Mouse (Mus musculus) stomach, embryonic 16.5 days (tissue): ENCODE results near the gene Rps15a. TPM values are rescaled to one million over a fixed set of nuclear protein-coding genes. Genes with fewer than 3 reads are reported as not detected.

Experiments used
- ATAC-seq: fragments of 200-750 bp; cut with Nextera tagmentation; 2 replicates; pipeline ENCODE4 v1.8.0; 2017; ENCODE audit warnings: moderate number of reproducible peaks, moderate TSS enrichment; ENCODE audit not compliant: insufficient read depth, low FRiP score
- H3K27ac ChIP-seq: fragments of 300-500 bp; sonication (generic); 2 replicates; pipeline ENCODE4 v1.5.1; 2014; ENCODE audit warnings: low read length
- H3K27me3 ChIP-seq: fragments of 300-500 bp; sonication (generic); 2 replicates; pipeline ENCODE4 v1.6.1; 2014; ENCODE audit warnings: low read length, control low read depth, mixed read lengths; ENCODE audit not compliant: control insufficient read depth, insufficient read depth
- H3K36me3 ChIP-seq: fragments of 300-500 bp; sonication (generic); 2 replicates; pipeline ENCODE4 v1.6.1; 2014; ENCODE audit warnings: low read length; ENCODE audit not compliant: control insufficient read depth, insufficient read depth
- H3K4me1 ChIP-seq: fragments of 300-500 bp; sonication (generic); 2 replicates; pipeline ENCODE4 v1.6.1; 2014; ENCODE audit warnings: low read length, control low read depth, mixed read lengths; ENCODE audit not compliant: control insufficient read depth, insufficient read depth
- H3K4me2 ChIP-seq: fragments of 300-500 bp; sonication (generic); 2 replicates; pipeline ENCODE4 v1.6.1; 2014; ENCODE audit warnings: low read depth, low read length, mixed read lengths
- H3K4me3 ChIP-seq: fragments of 300-500 bp; sonication (generic); replicated peaks from 2 replicates; pipeline ENCODE4 v1.5.1; 2014; ENCODE audit warnings: mild to moderate bottlenecking, low read length
- H3K9ac ChIP-seq: fragments of 300-500 bp; sonication (generic); 2 replicates; pipeline ENCODE4 v1.6.1; 2014; ENCODE audit warnings: low read length
- H3K9me3 ChIP-seq: fragments of 300-500 bp; sonication (generic); replicated peaks from 2 replicates; pipeline ENCODE4 v1.6.1; 2016; ENCODE audit warnings: low read length, control low read depth; ENCODE audit not compliant: control insufficient read depth
- WGBS: fragments of 180-500 bp; shearing (Covaris S2); extraction: QIAGEN DNeasy Blood & Tissue Kit; methylation state at CpG from one replicate; pipeline ENCODE4 v1.1.7; 2014; 5-methylcytosine and 5-hydroxymethylcytosine counted together
- polyA plus RNA-seq: library from polyadenylated mRNA; unstranded; fragments of >200 nt; fragmentation: Nextera tagmentation; extraction: Ambion mirVana; gene quantifications from 2 replicates; pipeline ENCODE4 v1.2.1, GENCODE M21; 2015

The Rps15a gene
- polyA plus RNA-seq, result 598 and 707 TPM in 2 replicates

DNA sequence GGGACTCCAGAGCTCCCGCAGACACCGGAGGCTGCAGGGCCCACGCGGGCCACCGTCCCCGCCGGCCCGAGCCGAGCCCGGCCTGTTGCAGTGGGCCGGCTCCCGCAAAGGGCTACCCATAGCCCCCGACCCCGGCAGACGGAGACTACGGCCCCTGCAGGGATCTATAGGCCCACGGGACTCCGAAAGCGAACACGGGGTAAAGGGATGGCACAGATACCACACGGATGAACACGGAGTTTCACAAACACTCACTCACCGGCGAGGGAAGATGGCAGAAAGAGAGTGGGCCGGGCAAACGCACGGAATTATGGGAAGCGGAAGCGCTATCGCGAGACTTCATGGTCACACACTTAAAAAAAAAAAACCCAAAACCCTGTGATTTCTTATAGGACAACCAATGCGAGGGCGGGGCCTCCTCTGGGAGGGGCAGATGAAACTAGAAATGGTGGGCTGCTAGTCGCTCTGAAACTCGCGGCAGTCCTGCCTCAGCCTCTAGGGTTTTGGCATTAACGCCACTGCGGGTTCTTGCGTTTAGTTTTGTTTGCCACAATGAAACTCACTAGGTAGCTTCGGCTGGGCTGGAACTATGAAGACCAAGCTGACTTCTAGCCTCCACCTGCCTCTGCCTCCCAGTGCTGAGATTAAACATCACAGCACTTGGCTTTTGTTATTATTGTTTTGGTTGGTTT is at the start of gene Rps15a:
TSS of gene Rps15a (minus strand) at position 312 of the 692 bp plus-strand sequence.
- Histone ChIP-seq H3K4me1 (peaks cover 36% of the 10 kb centered on the region), H3K9me3 (no peaks in the 10 kb centered on the region), H3K4me2 (peak within 1 kb of the TSS; percentile 91), H3K4me3 (peak within 1 kb of the TSS; percentile 76), H3K27ac (peak within 1 kb of the TSS; percentile 86), H3K9ac (peak within 1 kb of the TSS; percentile 87), H3K27me3 (no peaks in the 10 kb centered on the region), H3K36me3 (peaks cover 30% of the 10 kb centered on the region; the same call in 1 of the 2 replicates)
- under 1% methylated on average over 40 of the region's 40 CpGs for WGBS
- ATAC-seq, result peak; percentile 78

DNA sequence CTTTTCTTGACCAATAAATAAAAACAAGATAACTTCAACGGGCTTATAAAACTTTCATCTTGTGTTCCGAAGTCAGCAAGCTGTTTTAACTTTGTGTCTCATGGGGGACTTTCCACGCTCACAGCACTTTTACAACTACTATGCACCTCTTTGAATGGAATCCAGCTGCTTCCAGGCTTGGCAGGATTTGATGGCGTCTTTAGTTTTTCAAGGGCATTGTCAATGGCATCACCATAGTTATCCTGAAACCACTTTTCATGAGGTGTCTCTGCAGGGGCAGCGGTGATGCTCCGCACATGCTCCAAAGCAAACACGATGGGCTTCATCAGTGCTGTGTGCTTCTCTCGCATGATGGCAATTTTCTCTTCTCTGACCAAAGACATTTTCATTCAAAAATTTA is 47.0 kb upstream of the Rps15a start:
- H3K4me1 ChIP-seq, result no peaks in the 10 kb centered on the region
- H3K9ac ChIP-seq, result no peak overlapping the region
- no peaks in the 10 kb centered on the region for H3K9me3 ChIP-seq
- no peaks in the 10 kb centered on the region for H3K27me3 ChIP-seq
- H3K36me3 ChIP-seq, result peaks cover 27% of the 10 kb centered on the region
- 94% methylated on average over 8 of the region's 8 CpGs for WGBS
- H3K4me3 ChIP-seq, result no peak overlapping the region
- no peak overlapping the region for H3K27ac ChIP-seq
- H3K4me2 ChIP-seq, result no peak overlapping the region
- ATAC-seq, result no peak

DNA sequence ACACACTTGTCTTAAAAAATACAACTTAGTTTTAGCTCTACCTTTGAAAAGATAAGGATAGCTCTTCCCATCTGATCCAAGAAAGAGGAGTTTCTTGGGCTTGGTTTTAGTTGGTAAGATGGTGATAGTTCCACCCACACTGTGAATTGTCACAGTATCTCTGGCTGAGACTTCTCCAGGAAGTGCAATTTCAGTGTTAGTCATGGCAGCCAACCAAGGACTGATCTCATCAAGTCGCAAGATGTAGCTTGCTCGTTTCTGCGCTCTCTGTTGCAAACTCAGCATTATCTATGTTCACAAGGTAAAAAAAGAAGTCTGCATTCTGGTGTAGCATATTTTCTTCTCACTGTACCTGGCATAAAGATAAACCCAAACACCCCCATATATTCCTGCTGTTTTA is 44.1 kb upstream of the Rps15a start:
- Histone ChIP-seq H3K27me3 (no peaks in the 10 kb centered on the region), H3K27ac (no peak overlapping the region), H3K9ac (no peak overlapping the region), H3K4me1 (no peaks in the 10 kb centered on the region), H3K36me3 (peaks cover 19% of the 10 kb centered on the region), H3K4me2 (no peak overlapping the region), H3K4me3 (no peak overlapping the region), H3K9me3 (no peaks in the 10 kb centered on the region)
- no peak for ATAC-seq
- WGBS, result 94% methylated on average over 3 of the region's 3 CpGs

DNA sequence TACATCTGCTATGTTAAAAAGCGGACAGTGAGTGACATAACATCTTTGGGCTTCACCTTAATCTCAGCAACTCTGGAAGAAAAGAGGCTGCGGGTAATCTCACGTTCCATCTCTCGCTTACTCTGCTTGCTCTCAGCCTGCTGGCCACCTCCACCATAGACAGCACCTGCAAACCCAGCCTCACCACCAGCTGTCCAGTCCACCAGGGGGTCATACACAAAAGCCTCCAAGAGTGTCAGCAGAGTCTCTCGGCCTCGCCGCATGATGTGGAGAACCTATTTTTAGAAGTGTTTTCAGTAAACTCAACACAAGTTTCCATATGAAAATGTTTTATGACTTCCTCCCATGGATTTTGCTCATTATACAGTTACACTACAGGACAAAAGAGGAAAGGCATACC is 40.5 kb upstream of the Rps15a start:
- Histone ChIP-seq H3K36me3 (peaks cover 41% of the 10 kb centered on the region), H3K9ac (no peak overlapping the region), H3K27me3 (no peaks in the 10 kb centered on the region), H3K4me2 (no peak overlapping the region), H3K9me3 (no peaks in the 10 kb centered on the region), H3K4me1 (no peaks in the 10 kb centered on the region), H3K27ac (no peak overlapping the region), H3K4me3 (no peak overlapping the region)
- no peak for ATAC-seq
- 94% methylated on average over 7 of the region's 7 CpGs for WGBS

DNA sequence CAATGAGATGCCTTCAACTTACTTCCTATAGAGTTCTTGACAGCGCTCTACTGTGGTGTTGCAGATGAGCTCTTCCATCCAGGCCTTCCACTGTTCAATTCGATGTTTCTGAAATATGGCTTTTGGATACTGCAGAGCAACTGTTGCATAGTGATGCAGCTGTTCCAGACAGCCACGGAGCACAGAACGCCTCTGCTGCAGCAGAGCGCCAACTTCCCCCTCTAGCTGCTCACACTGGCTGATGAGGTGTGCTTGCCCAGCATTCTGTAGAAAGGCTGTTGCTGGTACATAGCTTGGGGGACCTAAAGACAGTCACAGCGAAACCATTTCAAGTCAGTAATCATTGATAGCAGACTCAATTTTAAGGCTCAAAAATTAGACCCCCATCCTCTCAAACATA is 38.2 kb upstream of the Rps15a start:
- Histone ChIP-seq H3K4me1 (no peaks in the 10 kb centered on the region), H3K9ac (no peak overlapping the region), H3K4me2 (no peak overlapping the region), H3K36me3 (peaks cover 39% of the 10 kb centered on the region), H3K27ac (no peak overlapping the region), H3K4me3 (no peak overlapping the region), H3K9me3 (no peaks in the 10 kb centered on the region), H3K27me3 (no peaks in the 10 kb centered on the region)
- no peak for ATAC-seq
- WGBS, result 87% methylated on average over 6 of the region's 6 CpGs

DNA sequence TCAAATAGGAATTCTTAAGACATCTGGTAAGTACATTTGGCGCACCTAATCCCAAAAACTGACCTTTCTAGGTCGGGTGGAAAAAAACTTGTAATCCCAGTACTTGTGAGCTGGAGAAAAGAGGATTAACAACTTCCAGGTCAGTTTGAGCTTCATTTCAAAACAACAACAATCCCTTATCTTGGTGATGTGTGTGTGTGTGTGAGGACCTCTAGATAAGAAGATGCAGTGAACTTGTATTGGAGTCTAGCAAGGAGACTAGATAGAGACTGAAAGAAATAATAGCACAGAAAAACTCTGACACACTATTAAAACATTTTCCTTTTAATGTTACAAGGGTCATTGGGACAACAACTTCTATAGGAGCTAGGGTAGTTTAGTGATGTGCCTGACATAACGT is 27.6 kb upstream of the Rps15a start:
- Histone ChIP-seq H3K27me3 (no peaks in the 10 kb centered on the region), H3K4me2 (no peak overlapping the region), H3K4me3 (no peak overlapping the region), H3K4me1 (no peaks in the 10 kb centered on the region), H3K27ac (no peak overlapping the region), H3K9me3 (no peaks in the 10 kb centered on the region), H3K36me3 (peaks cover 27% of the 10 kb centered on the region), H3K9ac (no peak overlapping the region)
- WGBS, result 76% methylated on average over 3 of the region's 3 CpGs
- ATAC-seq, result no peak

DNA sequence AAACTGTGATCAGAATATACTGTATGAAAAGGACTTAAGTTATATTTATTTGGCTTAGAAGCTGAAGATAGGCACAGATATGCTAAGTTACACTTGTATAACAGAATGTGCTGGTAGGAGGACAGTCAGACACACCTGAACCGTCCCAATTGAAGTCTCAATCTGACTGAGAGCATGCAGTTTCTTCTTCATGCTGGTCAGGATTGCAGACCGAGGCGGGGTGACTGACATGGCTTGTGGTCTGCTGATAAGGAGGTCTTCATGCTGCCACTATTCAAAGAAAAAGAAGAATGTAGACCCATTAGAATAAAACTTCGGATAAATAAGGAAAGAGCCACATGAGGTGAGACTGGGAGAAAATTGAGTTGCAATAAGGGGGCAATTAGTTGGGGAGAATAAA is 27.1 kb upstream of the Rps15a start:
- Histone ChIP-seq H3K4me3 (no peak overlapping the region), H3K36me3 (peaks cover 26% of the 10 kb centered on the region), H3K9me3 (no peaks in the 10 kb centered on the region), H3K4me1 (no peaks in the 10 kb centered on the region), H3K27ac (no peak overlapping the region), H3K27me3 (no peaks in the 10 kb centered on the region), H3K4me2 (no peak overlapping the region), H3K9ac (no peak overlapping the region)
- WGBS, result 86% methylated on average over 4 of the region's 4 CpGs
- ATAC-seq, result no peak

DNA sequence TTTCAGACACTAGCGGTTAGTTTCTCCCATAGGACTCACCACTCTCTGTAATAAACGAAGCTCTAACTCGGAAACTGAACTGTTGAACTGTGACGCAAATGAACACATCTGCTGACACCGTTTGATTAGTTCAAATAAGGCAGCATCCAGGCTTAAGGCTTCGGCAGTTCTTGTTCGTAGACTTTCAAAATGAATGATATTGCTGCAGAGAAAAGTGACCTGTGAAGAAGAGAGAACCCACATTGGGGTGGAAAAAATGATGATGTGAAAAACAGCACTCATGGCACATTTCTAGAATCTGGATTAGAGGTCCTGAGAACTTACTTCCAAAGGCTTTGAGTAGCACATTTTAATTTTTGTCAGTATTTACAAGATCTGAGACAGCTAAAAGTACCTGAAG is 25.3 kb upstream of the Rps15a start:
- ATAC-seq, result no peak
- no peaks in the 10 kb centered on the region for H3K4me1 ChIP-seq
- H3K4me3 ChIP-seq, result no peak overlapping the region
- H3K36me3 ChIP-seq, result peaks cover 28% of the 10 kb centered on the region
- H3K9ac ChIP-seq, result no peak overlapping the region
- H3K27ac ChIP-seq, result no peak overlapping the region
- WGBS, result 89% methylated on average over 7 of the region's 7 CpGs
- no peaks in the 10 kb centered on the region for H3K9me3 ChIP-seq
- H3K4me2 ChIP-seq, result no peak overlapping the region
- no peaks in the 10 kb centered on the region for H3K27me3 ChIP-seq

DNA sequence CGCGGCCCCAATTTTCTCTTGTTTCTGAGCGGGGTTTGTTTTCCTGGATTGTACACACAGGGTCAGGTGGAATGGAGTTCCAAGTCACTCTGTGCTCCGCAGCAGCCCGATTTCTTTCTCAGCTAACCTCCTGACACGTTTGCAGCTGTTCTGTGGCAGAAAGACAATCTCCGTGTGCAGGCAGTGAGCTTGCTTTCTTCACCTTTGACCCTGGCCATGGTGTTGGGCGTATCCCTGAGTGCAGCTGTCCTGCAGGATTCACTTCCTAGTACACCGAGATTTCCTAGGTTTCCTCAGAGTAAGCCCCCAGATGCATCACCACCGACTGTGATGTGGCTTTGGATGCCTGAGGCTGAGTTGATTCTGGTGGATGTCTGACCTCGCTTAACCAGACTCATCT is 19.1 kb upstream of the Rps15a start:
- no peak overlapping the region for H3K9ac ChIP-seq
- H3K9me3 ChIP-seq, result no peaks in the 10 kb centered on the region
- peaks cover under 1% of the 10 kb centered on the region; the same call in 1 of the 2 replicates for H3K4me1 ChIP-seq
- no peak overlapping the region for H3K4me3 ChIP-seq
- WGBS, result 75% methylated on average over 11 of the region's 11 CpGs
- H3K27me3 ChIP-seq, result no peaks in the 10 kb centered on the region
- no peak overlapping the region for H3K4me2 ChIP-seq
- no peak for ATAC-seq
- peaks cover 6% of the 10 kb centered on the region for H3K36me3 ChIP-seq
- no peak overlapping the region for H3K27ac ChIP-seq
